Mouse (Mus musculus): ENCODE results near the gene Zfp827. TPM values are rescaled to one million over a fixed set of nuclear protein-coding genes. Genes with fewer than 3 reads are reported as not detected.
A peak's percentile ranks its signal among the peaks of the same experiment; 100 is the strongest.

Gene Zfp827
- polyA plus RNA-seq, 2 experiments = 15.1 to 35.2 TPM

DNA sequence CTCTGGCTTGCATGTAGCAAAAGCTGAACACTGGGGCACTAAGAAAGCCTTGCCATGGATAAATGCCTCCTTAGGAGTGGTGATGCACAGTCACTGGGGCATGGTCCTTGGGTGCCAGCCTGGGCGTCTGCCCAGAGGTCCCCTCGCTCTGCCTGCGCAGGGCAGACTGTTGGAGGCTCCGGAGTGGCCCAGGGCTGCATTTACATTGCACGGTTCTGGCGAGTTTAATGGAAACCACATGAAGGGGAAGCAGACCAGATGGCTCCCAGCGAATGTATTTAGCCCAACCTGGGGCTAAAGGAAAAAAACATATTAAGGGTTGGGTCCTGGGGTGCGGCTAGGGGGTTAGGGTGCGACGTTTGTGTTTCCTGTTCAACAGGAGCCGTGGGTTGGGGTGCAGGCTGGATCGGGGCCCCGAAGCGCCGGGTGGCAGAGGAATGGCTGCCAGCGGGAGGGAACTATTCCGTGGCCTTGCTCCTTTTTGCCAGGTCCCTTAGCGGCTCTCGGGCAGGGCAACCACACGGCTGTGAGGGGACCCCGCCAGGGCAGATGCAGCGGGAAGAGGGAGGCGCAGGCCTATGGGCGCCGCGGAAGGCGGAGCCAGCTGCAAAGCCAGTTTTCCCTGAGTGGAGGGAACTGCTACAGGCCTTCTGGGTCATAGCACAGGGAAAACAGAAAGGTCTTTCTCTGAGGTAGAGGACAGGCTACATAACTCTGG is 181.6 kb downstream of the Zfp827 start:
- Histone ChIP-seq H3K4me1 (ENCODE audit: control insufficient read depth, insufficient read depth, low read length) (peaks cover 44% of the 10 kb centered on the region), H3K4me3 (replicated peaks; ENCODE audit: low read length) (peak overlapping the region; percentile 22), H3K36me3 (ENCODE audit: control insufficient read depth, insufficient read depth, low read length) (no peaks in the 10 kb centered on the region), H3K27ac (replicated peaks; ENCODE audit: low read depth, low read length) (peak overlapping the region; percentile 98), H3K9me3 (ENCODE audit: control insufficient read depth, low read length) (no peaks in the 10 kb centered on the region), H3K9ac (ENCODE audit: low read depth, low read length, severe bottlenecking) (peak overlapping the region; percentile 52), H3K4me2 (replicated peaks; ENCODE audit: low read depth, low read length, severe bottlenecking) (peak overlapping the region; percentile 48), H3K27me3 (ENCODE audit: control insufficient read depth, insufficient read depth, low read length) (no peaks in the 10 kb centered on the region)
- TF ChIP-seq POLR2A (IDR thresholded peaks at IDR 0.05; ENCODE audit: borderline replicate concordance, extremely low read depth, insufficient read depth, insufficient read length) = peak; percentile 71; the same call in 1 of the 2 replicates
- DNase-seq (ENCODE audit: low spot score) (peak; percentile 75), ATAC-seq (ENCODE audit: low FRiP score, low read depth) (peak; percentile 69)
- WGBS = 3% methylated on average over 27 of the region's 27 CpGs

GRCm38 (mm10) chr8:79211630-79212029 is 183.4 kb downstream of the Zfp827 start:
- no peak overlapping the region for H3K27ac ChIP-seq (replicated peaks; ENCODE audit: low read depth, low read length)
- whole genome bisulfite sequencing = 65% methylated on average over 9 of the region's 9 CpGs

DNA sequence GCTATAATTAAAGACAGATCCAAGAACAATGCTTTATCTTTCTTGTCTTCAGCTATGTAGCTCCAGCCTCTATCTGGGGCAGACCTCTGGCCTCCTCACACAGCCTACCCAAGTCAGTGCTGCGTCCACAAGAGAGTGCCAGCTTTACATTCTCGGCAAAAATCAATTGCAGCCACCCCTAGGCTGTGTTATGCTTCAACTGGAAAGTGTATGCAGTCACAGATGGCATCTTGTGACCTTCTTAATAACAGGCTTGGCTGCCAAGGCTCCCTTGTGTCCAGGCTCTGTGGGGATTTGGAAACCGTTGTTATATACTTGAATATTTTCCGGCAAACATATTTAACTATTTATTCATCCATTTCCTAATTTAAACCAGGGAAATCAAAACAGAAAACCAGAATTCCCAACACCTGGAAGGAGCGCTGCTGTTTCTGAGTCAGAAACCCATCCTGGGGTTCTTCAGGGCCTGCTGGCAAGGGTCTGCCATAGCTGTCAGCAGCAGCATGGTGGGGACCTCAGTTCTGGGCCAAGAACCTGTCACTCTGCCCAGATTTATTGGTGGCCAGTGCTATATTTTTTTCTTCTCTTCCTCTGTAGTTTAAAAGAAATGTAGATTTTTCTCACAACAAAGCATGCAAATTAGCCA is 194.0 kb downstream of the Zfp827 start:
- peak; percentile 25 for DNase-seq (ENCODE audit: low spot score)
- peak overlapping the region; percentile 53 for H3K27ac ChIP-seq (replicated peaks; ENCODE audit: low read depth, low read length)
- no peaks in the 10 kb centered on the region for H3K36me3 ChIP-seq (ENCODE audit: control insufficient read depth, insufficient read depth, low read length)
- no peak overlapping the region for H3K4me3 ChIP-seq (replicated peaks; ENCODE audit: low read length)
- peaks cover 10% of the 10 kb centered on the region for H3K4me1 ChIP-seq (ENCODE audit: control insufficient read depth, insufficient read depth, low read length)
- no peaks in the 10 kb centered on the region for H3K27me3 ChIP-seq (ENCODE audit: control insufficient read depth, insufficient read depth, low read length)
- TF ChIP-seq POLR2A (IDR thresholded peaks at IDR 0.05; ENCODE audit: borderline replicate concordance, extremely low read depth, insufficient read depth, insufficient read length) = no peak
- no peak for ATAC-seq (ENCODE audit: low FRiP score, low read depth)
- H3K9me3 ChIP-seq (ENCODE audit: control insufficient read depth, low read length) = peaks cover 4% of the 10 kb centered on the region; the same call in 1 of the 2 replicates
- H3K9ac ChIP-seq (ENCODE audit: low read depth, low read length, severe bottlenecking) = no peak overlapping the region
- WGBS = 28% methylated on average over 5 of the region's 5 CpGs
- H3K4me2 ChIP-seq (replicated peaks; ENCODE audit: low read depth, low read length, severe bottlenecking) = no peak overlapping the region

More at GRCm38 (mm10) chr8:79211630-79212029, 183.4 kb downstream of the Zfp827 start:
- peaks cover 41% of the 10 kb centered on the region for H3K4me1 ChIP-seq (ENCODE audit: control insufficient read depth, insufficient read depth, low read length)
- TF ChIP-seq POLR2A (IDR thresholded peaks at IDR 0.05; ENCODE audit: borderline replicate concordance, extremely low read depth, insufficient read depth, insufficient read length) = no peak
- DNase-seq (ENCODE audit: low spot score) (no peak), ATAC-seq (ENCODE audit: low FRiP score, low read depth) (no peak)
- H3K4me3 ChIP-seq (replicated peaks; ENCODE audit: low read length) = no peak overlapping the region
- H3K27me3 ChIP-seq (ENCODE audit: control insufficient read depth, insufficient read depth, low read length) = no peaks in the 10 kb centered on the region
- H3K36me3 ChIP-seq (ENCODE audit: control insufficient read depth, insufficient read depth, low read length) = no peaks in the 10 kb centered on the region
- no peak overlapping the region for H3K4me2 ChIP-seq (replicated peaks; ENCODE audit: low read depth, low read length, severe bottlenecking)
- H3K9me3 ChIP-seq (ENCODE audit: control insufficient read depth, low read length) = no peaks in the 10 kb centered on the region
- H3K9ac ChIP-seq (ENCODE audit: low read depth, low read length, severe bottlenecking) = no peak overlapping the region

- Histone ChIP-seq H3K27ac (replicated peaks; ENCODE audit: low read depth, low read length) (peak overlapping the region; percentile 53; the same call in 1 of the 2 replicates), H3K27me3 (ENCODE audit: control insufficient read depth, insufficient read depth, low read length) (no peaks in the 10 kb centered on the region), H3K36me3 (ENCODE audit: control insufficient read depth, insufficient read depth, low read length) (no peaks in the 10 kb centered on the region), H3K4me1 (ENCODE audit: control insufficient read depth, insufficient read depth, low read length) (peaks cover 10% of the 10 kb centered on the region), H3K9me3 (ENCODE audit: control insufficient read depth, low read length) (peaks cover 4% of the 10 kb centered on the region; the same call in 1 of the 2 replicates), H3K4me3 (replicated peaks; ENCODE audit: low read length) (no peak overlapping the region), H3K9ac (ENCODE audit: low read depth, low read length, severe bottlenecking) (no peak overlapping the region), H3K4me2 (replicated peaks; ENCODE audit: low read depth, low read length, severe bottlenecking) (no peak overlapping the region)
- WGBS = 73% methylated on average over 5 of the region's 5 CpGs
- ATAC-seq (ENCODE audit: low FRiP score, low read depth) = no peak
- no peak for TF ChIP-seq POLR2A (IDR thresholded peaks at IDR 0.05; ENCODE audit: borderline replicate concordance, extremely low read depth, insufficient read depth, insufficient read length)
- DNase-seq (ENCODE audit: low spot score) = no peak
Observed at GRCm38 (mm10) chr8:79222752-79223141, 194.5 kb downstream of the Zfp827 start.

GRCm38 (mm10) chr8:79224363-79224762 is 196.1 kb downstream of the Zfp827 start:
- H3K4me1 ChIP-seq (ENCODE audit: control insufficient read depth, insufficient read depth, low read length) = peaks cover 10% of the 10 kb centered on the region
- TF ChIP-seq POLR2A (IDR thresholded peaks at IDR 0.05; ENCODE audit: borderline replicate concordance, extremely low read depth, insufficient read depth, insufficient read length) = no peak
- H3K27ac ChIP-seq (replicated peaks; ENCODE audit: low read depth, low read length) = no peak overlapping the region
- no peaks in the 10 kb centered on the region for H3K36me3 ChIP-seq (ENCODE audit: control insufficient read depth, insufficient read depth, low read length)
- 90% methylated on average over 9 of the region's 9 CpGs for WGBS
- no peak overlapping the region for H3K9ac ChIP-seq (ENCODE audit: low read depth, low read length, severe bottlenecking)
- no peak overlapping the region for H3K4me2 ChIP-seq (replicated peaks; ENCODE audit: low read depth, low read length, severe bottlenecking)
- ATAC-seq (ENCODE audit: low FRiP score, low read depth) = no peak
- peaks cover 4% of the 10 kb centered on the region; the same call in 1 of the 2 replicates for H3K9me3 ChIP-seq (ENCODE audit: control insufficient read depth, low read length)
- no peak for DNase-seq (ENCODE audit: low spot score)
- H3K4me3 ChIP-seq (replicated peaks; ENCODE audit: low read length) = no peak overlapping the region
- H3K27me3 ChIP-seq (ENCODE audit: control insufficient read depth, insufficient read depth, low read length) = no peaks in the 10 kb centered on the region

Data from limb, embryonic 14.5 days (tissue).